Mouse (Mus musculus) kidney, adult 11 months (tissue): ENCODE measurements around the gene Gm20388.
A peak's percentile ranks its signal among the peaks of the same experiment; 100 is the strongest.

Experiments
- DNase-seq: peaks from one replicate; pipeline ENCODE4 v3.0.0; 2022

Gene Gm20388

GRCm38 (mm10) chr8:121218486-121218885, 1307.8 kb downstream of the Gm20388 start:
- no peak for DNase-seq

GRCm38 (mm10) chr8:121220103-121220899, 1309.7 kb downstream of the Gm20388 start:
- no peak for DNase-seq

GRCm38 (mm10) chr8:121224709-121225108, 1314.1 kb downstream of the Gm20388 start:
- DNase-seq = no peak

GRCm38 (mm10) chr8:121227756-121228155, 1317.1 kb downstream of the Gm20388 start:
- no peak for DNase-seq

- DNase-seq = no peak
These were observed 1318.3 kb downstream of the Gm20388 start for GRCm38 (mm10) chr8:121228892-121229291.

- no peak for DNase-seq
These were observed 1318.9 kb downstream of the Gm20388 start for GRCm38 (mm10) chr8:121229550-121229949.

GRCm38 (mm10) chr8:121233196-121233595, 1322.6 kb downstream of the Gm20388 start:
- DNase-seq = no peak

GRCm38 (mm10) chr8:121234915-121235314, 1324.3 kb downstream of the Gm20388 start:
- DNase-seq = no peak

GRCm38 (mm10) chr8:121239640-121240039, 1329.0 kb downstream of the Gm20388 start:
- no peak for DNase-seq

- peak; percentile 56 for DNase-seq
These were observed 1331.3 kb downstream of the Gm20388 start for GRCm38 (mm10) chr8:121241761-121242552.

- no peak for DNase-seq
These were observed 1332.0 kb downstream of the Gm20388 start for GRCm38 (mm10) chr8:121242671-121243070.

- DNase-seq = peak; percentile 46
These were observed 1338.2 kb downstream of the Gm20388 start for GRCm38 (mm10) chr8:121248823-121249222.

- DNase-seq = no peak
These were observed 1338.8 kb downstream of the Gm20388 start for GRCm38 (mm10) chr8:121249433-121249832.

GRCm38 (mm10) chr8:121251089-121251488, 1340.4 kb downstream of the Gm20388 start:
- no peak for DNase-seq

GRCm38 (mm10) chr8:121255727-121256265, 1345.2 kb downstream of the Gm20388 start:
- DNase-seq = no peak

- no peak for DNase-seq
These were observed 1347.6 kb downstream of the Gm20388 start for GRCm38 (mm10) chr8:121258126-121258792.

GRCm38 (mm10) chr8:121262728-121263389, 1352.2 kb downstream of the Gm20388 start:
- DNase-seq = peak; percentile 79

GRCm38 (mm10) chr8:121263390-121263775, 1352.7 kb downstream of the Gm20388 start:
- DNase-seq = peak; percentile 17

GRCm38 (mm10) chr8:121264260-121264659, 1353.6 kb downstream of the Gm20388 start:
- no peak for DNase-seq

- DNase-seq = no peak
These were observed 1360.9 kb downstream of the Gm20388 start for GRCm38 (mm10) chr8:121271542-121271941.

GRCm38 (mm10) chr8:121273195-121273594, 1362.6 kb downstream of the Gm20388 start:
- DNase-seq = no peak

GRCm38 (mm10) chr8:121273620-121274019, 1363.0 kb downstream of the Gm20388 start:
- no peak for DNase-seq

GRCm38 (mm10) chr8:121280414-121280813, 1369.8 kb downstream of the Gm20388 start:
- peak; percentile 15 for DNase-seq
